Mouse (Mus musculus) inflammation-experienced regulatory T-cells, adult 6 months (primary cell): ENCODE measurements around the gene Mcm10. TPM values are rescaled to one million over a fixed set of nuclear protein-coding genes. Genes with fewer than 3 reads are reported as not detected.
"Not testable (repeated sequence)": the region's sequence is repeated elsewhere in the genome, so short reads cannot be mapped to it uniquely, and the experiment has no call there.

ENCODE experiments used
- ATAC-seq: one replicate; pipeline ENCODE4 v1.8.0; 2017
- polyA plus RNA-seq, 3 experiments: library from polyadenylated mRNA; unstranded; fragments of 100-300 nt; shearing (Covaris generic); gene quantifications; one replicate each; pipeline ENCODE4 v1.2.1; 2017

Mcm10 gene
- polyA plus RNA-seq, 3 experiments from 2014 or later, result 3.2 to 20.8 (median 3.5) TPM

- ATAC-seq, result no peak
Measured at GRCm38 (mm10) chr2:4985000-4985399, 27.6 kb downstream of the Mcm10 start.

- ATAC-seq, result no peak
Measured at GRCm38 (mm10) chr2:4983987-4984386, 28.6 kb downstream of the Mcm10 start.

- no peak for ATAC-seq
Measured at GRCm38 (mm10) chr2:4978091-4978490, 34.5 kb downstream of the Mcm10 start.

- ATAC-seq, result no peak
Measured at GRCm38 (mm10) chr2:4975807-4976206, 36.8 kb downstream of the Mcm10 start, which contains the start of gene Ucma. TSS of gene Ucma (plus strand) at chr2:4976122.

GRCm38 (mm10) chr2:4969083-4969482, 43.5 kb downstream of the Mcm10 start:
- ATAC-seq, result no peak

DNA sequence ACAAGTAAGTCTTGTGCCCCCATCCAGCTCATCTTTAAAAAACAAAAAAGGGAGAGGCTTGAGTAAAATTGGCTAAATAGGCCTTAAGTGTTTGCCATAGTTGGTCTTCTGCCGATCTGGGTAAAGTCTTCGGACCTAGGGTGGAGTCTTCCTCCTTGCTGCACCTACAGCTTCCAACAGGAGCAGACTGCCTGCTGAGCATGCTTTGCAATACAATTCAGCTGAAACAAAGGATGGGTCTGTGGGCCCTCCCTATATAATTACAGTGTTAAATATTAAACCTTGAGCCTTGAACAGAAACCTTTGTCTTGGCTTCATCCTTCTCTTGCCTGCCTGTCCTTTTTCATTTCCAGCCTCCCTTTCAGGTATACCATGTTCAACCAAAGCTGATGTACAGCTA, 44.8 kb downstream of the Mcm10 start:
- ATAC-seq, result no peak

- no peak for ATAC-seq
Measured at GRCm38 (mm10) chr2:4958039-4958438, 54.6 kb downstream of the Mcm10 start.

DNA sequence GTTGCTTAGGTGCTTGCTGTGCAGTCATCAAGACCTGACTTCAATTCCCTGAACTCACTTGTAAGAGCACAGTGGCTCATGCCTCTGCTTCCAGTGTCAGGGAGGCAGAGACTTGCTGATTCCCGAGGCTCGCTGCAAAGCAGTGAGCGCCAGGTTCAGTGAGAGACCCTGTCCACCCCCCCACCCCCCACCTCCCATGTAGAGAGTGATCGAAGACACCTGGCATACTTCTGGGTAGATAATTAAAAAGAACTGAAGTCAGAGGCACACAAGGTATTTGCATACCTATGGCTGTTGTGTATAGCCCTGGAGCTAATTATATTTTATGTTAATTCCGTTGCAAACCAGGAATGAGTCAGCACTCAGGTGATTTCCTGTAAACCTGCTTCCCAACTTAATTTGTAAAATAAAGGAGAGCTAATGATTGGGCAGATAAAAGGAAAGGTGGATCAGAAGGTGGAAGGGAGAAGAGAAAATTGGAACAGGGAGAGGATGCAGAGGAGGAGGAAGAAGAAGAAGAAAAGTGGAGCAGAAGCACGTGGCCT, 58.3 kb downstream of the Mcm10 start:
- no peak for ATAC-seq

- ATAC-seq, result no peak
Measured at GRCm38 (mm10) chr2:4950986-4951385, 61.6 kb downstream of the Mcm10 start.

DNA sequence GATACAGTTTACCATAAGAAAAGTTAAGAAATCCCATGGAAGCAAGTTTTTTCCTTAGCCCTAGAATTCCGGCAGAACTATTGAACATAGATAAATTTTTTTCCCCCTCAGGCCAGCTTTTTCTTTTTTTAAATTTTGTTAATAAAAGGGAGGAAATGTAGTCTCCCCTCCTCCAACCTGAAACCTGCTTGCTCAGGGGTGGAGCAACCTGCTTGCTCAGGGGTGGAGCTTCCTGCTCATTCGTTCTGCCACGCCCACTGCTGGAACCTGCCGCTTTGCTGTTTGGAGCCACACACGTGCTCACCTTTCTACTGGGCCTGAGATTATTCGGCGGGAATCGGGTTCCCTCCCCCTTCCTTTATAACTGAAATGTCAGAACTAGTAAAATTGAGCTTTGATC, 62.9 kb downstream of the Mcm10 start:
- ATAC-seq, result not testable (repeated sequence)

GRCm38 (mm10) chr2:4940861-4941260, 71.7 kb downstream of the Mcm10 start:
- ATAC-seq, result no peak

Other genes with a start within 250 kb of the Mcm10 start
- 10 to 100 TPM; 21.2 to 42.3 (median 23.3) TPM for gene Sephs1, start 131.2 kb downstream of the Mcm10 start, polyA plus RNA-seq
- 100 to 1,000 TPM in 1 of 3 experiments, 10 to 100 TPM in 2; 86.3 to 122 (median 97.5) TPM for gene Phyh, start 93.8 kb downstream of the Mcm10 start, polyA plus RNA-seq
- gene Ucma, start 36.7 kb downstream of the Mcm10 start, polyA plus RNA-seq, result not detected
- gene Optn, start 51.3 kb upstream of the Mcm10 start, polyA plus RNA-seq, result 1 to 10 TPM in 2 of 3 experiments, under 1 TPM in 1; 0.78 to 4.6 (median 1.5) TPM
- not detected for gene Ccdc3, start 125.0 kb upstream of the Mcm10 start, polyA plus RNA-seq